Mouse (Mus musculus) E14TG2a.4 (cell line): ENCODE data around the gene 1700057G04Rik.
"Not testable (repeated sequence)": the region's sequence is repeated elsewhere in the genome, so short reads cannot be mapped to it uniquely, and the experiment has no call there.

Source experiments
- H3K27me3 ChIP-seq: 2 replicates; pipeline ENCODE4 v1.6.1; 2014; ENCODE audit warnings: low read length, control low read depth; ENCODE audit not compliant: insufficient read depth
- H3K36me3 ChIP-seq: 2 replicates; pipeline ENCODE4 v1.6.1; 2014; ENCODE audit warnings: low read length, control low read depth; ENCODE audit not compliant: insufficient read depth
- H3K4me1 ChIP-seq: replicated peaks from 2 replicates; pipeline ENCODE4 v1.6.1; 2014; ENCODE audit warnings: low read depth, low read length, control low read depth
- H3K4me3 ChIP-seq: replicated peaks from 2 replicates; pipeline ENCODE4 v1.5.1; 2014; ENCODE audit warnings: mild to moderate bottlenecking, low read length
- H3K9me3 ChIP-seq: 2 replicates; pipeline ENCODE4 v1.6.1; 2014; ENCODE audit warnings: low read length, control low read depth
- CTCF ChIP-seq: conservative IDR thresholded peaks from 2 replicates; pipeline ENCODE4 v1.5.1; 2014; ENCODE audit warnings: low read length
- NANOG ChIP-seq: IDR thresholded peaks from 2 replicates; pipeline ENCODE4 v1.6.1; 2014; ENCODE audit warnings: borderline replicate concordance, low read length, mixed read lengths
- POU5F1 ChIP-seq: IDR thresholded peaks from 2 replicates; pipeline ENCODE4 v1.6.1; 2014; ENCODE audit warnings: low read length, borderline replicate concordance

Gene 1700057G04Rik

GRCm38 (mm10) chr9:92292922-92293321 lies 16.3 kb upstream of the 1700057G04Rik start:
- no peak for TF ChIP-seq POU5F1
- no peak for TF ChIP-seq NANOG
- no peak for TF ChIP-seq CTCF
- Histone ChIP-seq H3K9me3 (no peaks in the 10 kb centered on the region), H3K4me1 (no peaks in the 10 kb centered on the region), H3K27me3 (no peaks in the 10 kb centered on the region), H3K4me3 (no peak overlapping the region), H3K36me3 (no peaks in the 10 kb centered on the region)

GRCm38 (mm10) chr9:92293560-92294548 lies 15.3 kb upstream of the 1700057G04Rik start:
- H3K27me3 ChIP-seq, result no peaks in the 10 kb centered on the region
- H3K4me3 ChIP-seq, result no peak overlapping the region
- no peaks in the 10 kb centered on the region for H3K9me3 ChIP-seq
- H3K36me3 ChIP-seq, result no peaks in the 10 kb centered on the region
- no peak for TF ChIP-seq NANOG
- no peak for TF ChIP-seq POU5F1
- no peak for TF ChIP-seq CTCF
- no peaks in the 10 kb centered on the region for H3K4me1 ChIP-seq

GRCm38 (mm10) chr9:92298288-92298687 lies 10.9 kb upstream of the 1700057G04Rik start:
- Histone ChIP-seq H3K36me3 (no peaks in the 10 kb centered on the region), H3K27me3 (no peaks in the 10 kb centered on the region), H3K4me3 (no peak overlapping the region), H3K4me1 (no peaks in the 10 kb centered on the region), H3K9me3 (no peaks in the 10 kb centered on the region)
- TF ChIP-seq CTCF (no peak), POU5F1 (no peak), NANOG (no peak)

GRCm38 (mm10) chr9:92301213-92301612 lies 8.0 kb upstream of the 1700057G04Rik start:
- Histone ChIP-seq H3K9me3 (no peaks in the 10 kb centered on the region), H3K4me1 (no peaks in the 10 kb centered on the region), H3K4me3 (no peak overlapping the region), H3K27me3 (no peaks in the 10 kb centered on the region), H3K36me3 (no peaks in the 10 kb centered on the region)
- TF ChIP-seq CTCF (no peak), NANOG (no peak), POU5F1 (no peak)

GRCm38 (mm10) chr9:92305075-92305474 lies 4.1 kb upstream of the 1700057G04Rik start:
- TF ChIP-seq POU5F1 (no peak), CTCF (no peak), NANOG (no peak)
- no peaks in the 10 kb centered on the region for H3K9me3 ChIP-seq
- no peak overlapping the region for H3K4me3 ChIP-seq
- H3K36me3 ChIP-seq, result no peaks in the 10 kb centered on the region
- H3K4me1 ChIP-seq, result no peaks in the 10 kb centered on the region
- H3K27me3 ChIP-seq, result no peaks in the 10 kb centered on the region

GRCm38 (mm10) chr9:92305620-92306220 lies 3.5 kb upstream of the 1700057G04Rik start:
- no peaks in the 10 kb centered on the region for H3K36me3 ChIP-seq
- no peaks in the 10 kb centered on the region for H3K9me3 ChIP-seq
- no peak overlapping the region for H3K4me3 ChIP-seq
- no peak for TF ChIP-seq NANOG
- no peak for TF ChIP-seq POU5F1
- TF ChIP-seq CTCF, result no peak
- no peaks in the 10 kb centered on the region for H3K4me1 ChIP-seq
- no peaks in the 10 kb centered on the region for H3K27me3 ChIP-seq

GRCm38 (mm10) chr9:92316791-92317190 lies 7.6 kb downstream of the 1700057G04Rik start:
- H3K36me3 ChIP-seq, result no peaks in the 10 kb centered on the region
- no peaks in the 10 kb centered on the region for H3K9me3 ChIP-seq
- no peaks in the 10 kb centered on the region for H3K27me3 ChIP-seq
- no peak overlapping the region for H3K4me3 ChIP-seq
- TF ChIP-seq CTCF, result no peak
- TF ChIP-seq NANOG, result no peak
- TF ChIP-seq POU5F1, result no peak
- H3K4me1 ChIP-seq, result no peaks in the 10 kb centered on the region

GRCm38 (mm10) chr9:92325936-92326335 lies 16.8 kb downstream of the 1700057G04Rik start:
- H3K9me3 ChIP-seq, result not testable (repeated sequence)

GRCm38 (mm10) chr9:92326813-92327212 lies 17.6 kb downstream of the 1700057G04Rik start:
- Histone ChIP-seq H3K27me3 (no peaks in the 10 kb centered on the region; the same call in 1 of the 2 replicates), H3K4me3 (no peak overlapping the region), H3K4me1 (peaks cover 4% of the 10 kb centered on the region; the same call in 1 of the 2 replicates), H3K9me3 (no peaks in the 10 kb centered on the region), H3K36me3 (no peaks in the 10 kb centered on the region)
- TF ChIP-seq POU5F1 (no peak), NANOG (no peak), CTCF (no peak)

More at GRCm38 (mm10) chr9:92325936-92326335, 16.8 kb downstream of the 1700057G04Rik start:
- H3K4me1 ChIP-seq, H3K36me3 ChIP-seq, H3K27me3 ChIP-seq, H3K4me3 ChIP-seq: not testable (repeated sequence)
